Mouse (Mus musculus) liver, embryonic 16.5 days (tissue): ENCODE measurements around the gene Ankmy2. TPM values are rescaled to one million over a fixed set of nuclear protein-coding genes. Genes with fewer than 3 reads are reported as not detected.

Source experiments
- ATAC-seq: fragments of 200-750 bp; cut with Nextera tagmentation; 2 replicates; pipeline ENCODE4 v1.8.0; 2017; ENCODE audit warnings: low read depth, mild to moderate bottlenecking, moderate number of reproducible peaks, moderate library complexity
- H3K27ac ChIP-seq: fragments of 300-500 bp; sonication (generic); 2 replicates; pipeline ENCODE4 v1.5.1; 2014; ENCODE audit warnings: mild to moderate bottlenecking, low read length
- H3K27me3 ChIP-seq: fragments of 300-500 bp; sonication (generic); 2 replicates; pipeline ENCODE4 v1.6.1; 2014; ENCODE audit warnings: low read depth, low read length, mixed read lengths; ENCODE audit not compliant: control insufficient read depth, insufficient read depth
- H3K36me3 ChIP-seq: fragments of 300-500 bp; sonication (generic); 2 replicates; pipeline ENCODE4 v1.6.1; 2014; ENCODE audit warnings: mild to moderate bottlenecking; ENCODE audit not compliant: control insufficient read depth, insufficient read depth
- H3K4me1 ChIP-seq: fragments of 300-500 bp; sonication (generic); 2 replicates; pipeline ENCODE4 v1.6.1; 2014; ENCODE audit warnings: low read depth, low read length, mixed read lengths; ENCODE audit not compliant: control insufficient read depth
- H3K4me2 ChIP-seq: fragments of 300-500 bp; sonication (generic); 2 replicates; pipeline ENCODE4 v1.6.1; 2014; ENCODE audit warnings: low read depth, low read length, mixed read lengths
- H3K4me3 ChIP-seq: fragments of 300-500 bp; sonication (generic); 2 replicates; pipeline ENCODE4 v1.5.1; 2014; ENCODE audit warnings: low read depth, mild to moderate bottlenecking, low read length
- H3K9ac ChIP-seq: fragments of 300-500 bp; sonication (generic); 2 replicates; pipeline ENCODE4 v1.6.1; 2014; ENCODE audit warnings: low read depth, low read length
- H3K9me3 ChIP-seq: fragments of 300-500 bp; sonication (generic); replicated peaks from 2 replicates; pipeline ENCODE4 v1.6.1; 2016; ENCODE audit warnings: low read length; ENCODE audit not compliant: control insufficient read depth
- WGBS: fragments of 180-500 bp; shearing (Covaris S2); extraction: QIAGEN DNeasy Blood & Tissue Kit; methylation state at CpG from one replicate; pipeline ENCODE4 v1.1.7; 2014; ENCODE audit not compliant: insufficient replicate concordance; 5-methylcytosine and 5-hydroxymethylcytosine counted together
- polyA plus RNA-seq: library from polyadenylated mRNA; unstranded; fragments of >200 nt; fragmentation: Nextera tagmentation; extraction: Ambion mirVana; gene quantifications from 2 replicates; pipeline ENCODE4 v1.2.1, GENCODE M21; 2015

Ankmy2 gene
- polyA plus RNA-seq, 1 experiment from 2014 or later: 6.9 TPM

- Histone ChIP-seq H3K9ac (no peak overlapping the region), H3K27ac (no peak overlapping the region), H3K36me3 (peaks cover 4% of the 10 kb centered on the region), H3K27me3 (no peaks in the 10 kb centered on the region), H3K4me1 (no peaks in the 10 kb centered on the region), H3K4me3 (no peak overlapping the region), H3K9me3 (no peaks in the 10 kb centered on the region), H3K4me2 (no peak overlapping the region)
- 71% methylated on average over 2 of the region's 2 CpGs for WGBS
- ATAC-seq: no peak
Measured at GRCm38 (mm10) chr12:36132254-36132653, 24.7 kb upstream of the Ankmy2 start.

- Histone ChIP-seq H3K27me3 (no peaks in the 10 kb centered on the region), H3K27ac (no peak overlapping the region), H3K4me2 (no peak overlapping the region), H3K36me3 (peaks cover 4% of the 10 kb centered on the region), H3K4me3 (no peak overlapping the region), H3K4me1 (no peaks in the 10 kb centered on the region), H3K9ac (no peak overlapping the region), H3K9me3 (no peaks in the 10 kb centered on the region)
- WGBS: 73% methylated on average over 3 of the region's 3 CpGs
- ATAC-seq: no peak
Measured at GRCm38 (mm10) chr12:36132668-36133067, 24.2 kb upstream of the Ankmy2 start.

GRCm38 (mm10) chr12:36133547-36133946, 23.4 kb upstream of the Ankmy2 start:
- H3K27me3 ChIP-seq: no peaks in the 10 kb centered on the region
- H3K9ac ChIP-seq: no peak overlapping the region
- no peaks in the 10 kb centered on the region for H3K4me1 ChIP-seq
- H3K36me3 ChIP-seq: peaks cover 4% of the 10 kb centered on the region
- ATAC-seq: no peak
- WGBS: 71% methylated on average over 5 of the region's 5 CpGs
- no peak overlapping the region for H3K4me2 ChIP-seq
- no peaks in the 10 kb centered on the region for H3K9me3 ChIP-seq
- no peak overlapping the region for H3K4me3 ChIP-seq
- H3K27ac ChIP-seq: no peak overlapping the region

GRCm38 (mm10) chr12:36134111-36134510, 22.8 kb upstream of the Ankmy2 start:
- no peaks in the 10 kb centered on the region for H3K4me1 ChIP-seq
- H3K27me3 ChIP-seq: no peaks in the 10 kb centered on the region
- no peak for ATAC-seq
- no peak overlapping the region for H3K4me2 ChIP-seq
- no peaks in the 10 kb centered on the region for H3K9me3 ChIP-seq
- no peak overlapping the region for H3K4me3 ChIP-seq
- 78% methylated on average over 5 of the region's 5 CpGs for WGBS
- H3K36me3 ChIP-seq: peaks cover 4% of the 10 kb centered on the region
- no peak overlapping the region for H3K9ac ChIP-seq
- no peak overlapping the region for H3K27ac ChIP-seq

DNA sequence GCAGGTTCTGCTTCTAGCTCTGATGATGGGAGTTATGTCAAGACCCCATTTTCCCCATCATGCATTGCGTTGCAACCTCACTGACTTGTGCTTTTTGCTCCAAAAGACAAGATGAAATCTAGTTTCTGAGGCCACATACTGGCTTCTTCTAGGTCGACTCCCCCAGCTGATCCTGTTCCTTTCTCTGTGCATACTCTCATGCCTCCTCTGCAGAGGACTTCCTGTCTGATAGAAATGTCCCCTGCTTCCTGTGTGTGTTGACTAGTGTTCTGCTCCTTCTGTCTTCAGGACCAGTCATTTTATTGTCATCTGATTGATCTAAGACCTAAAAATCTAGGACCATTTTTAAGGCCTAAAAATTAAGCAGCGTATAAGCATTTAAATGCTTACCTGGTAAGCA, 21.5 kb upstream of the Ankmy2 start:
- Histone ChIP-seq H3K27me3 (no peaks in the 10 kb centered on the region), H3K9ac (no peak overlapping the region), H3K4me1 (no peaks in the 10 kb centered on the region), H3K4me3 (no peak overlapping the region), H3K4me2 (no peak overlapping the region), H3K9me3 (no peaks in the 10 kb centered on the region), H3K27ac (no peak overlapping the region), H3K36me3 (no peaks in the 10 kb centered on the region; the same call in 1 of the 2 replicates)
- 61% methylated on average over 3 of the region's 3 CpGs for WGBS
- no peak for ATAC-seq

- ATAC-seq: no peak
- Histone ChIP-seq H3K9ac (no peak overlapping the region), H3K4me3 (no peak overlapping the region), H3K4me2 (no peak overlapping the region), H3K27ac (no peak overlapping the region), H3K4me1 (no peaks in the 10 kb centered on the region), H3K9me3 (no peaks in the 10 kb centered on the region), H3K27me3 (no peaks in the 10 kb centered on the region), H3K36me3 (no peaks in the 10 kb centered on the region; the same call in 1 of the 2 replicates)
- 55% methylated on average over 8 of the region's 8 CpGs for WGBS
Measured at GRCm38 (mm10) chr12:36136285-36136684, 20.6 kb upstream of the Ankmy2 start.

DNA sequence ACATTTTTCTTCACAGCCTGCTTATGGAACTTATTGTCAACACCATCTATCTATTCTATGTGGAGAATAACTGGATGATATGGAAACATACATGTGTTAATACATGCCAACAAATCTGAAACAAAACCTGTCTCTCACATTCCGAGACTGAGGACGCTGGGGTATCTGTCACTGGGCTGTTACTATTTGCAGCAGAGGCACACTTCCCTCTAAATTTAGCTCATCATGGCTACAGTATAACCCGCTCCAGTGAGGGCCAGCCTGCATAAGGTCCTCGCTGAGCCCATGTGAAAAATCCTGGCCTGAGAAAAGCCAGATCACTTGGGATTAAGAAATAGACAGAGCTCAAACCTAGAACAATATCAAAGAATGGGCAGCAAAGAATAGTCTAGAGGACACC, 19.7 kb upstream of the Ankmy2 start:
- no peaks in the 10 kb centered on the region; the same call in 1 of the 2 replicates for H3K36me3 ChIP-seq
- no peak overlapping the region for H3K4me3 ChIP-seq
- no peaks in the 10 kb centered on the region for H3K9me3 ChIP-seq
- no peak overlapping the region for H3K9ac ChIP-seq
- H3K27me3 ChIP-seq: no peaks in the 10 kb centered on the region
- no peak overlapping the region for H3K4me2 ChIP-seq
- H3K4me1 ChIP-seq: no peaks in the 10 kb centered on the region
- no peak for ATAC-seq
- 56% methylated on average over 4 of the region's 4 CpGs for WGBS
- no peak overlapping the region for H3K27ac ChIP-seq

GRCm38 (mm10) chr12:36140401-36140800, 16.5 kb upstream of the Ankmy2 start:
- no peak overlapping the region for H3K4me2 ChIP-seq
- no peak for ATAC-seq

DNA sequence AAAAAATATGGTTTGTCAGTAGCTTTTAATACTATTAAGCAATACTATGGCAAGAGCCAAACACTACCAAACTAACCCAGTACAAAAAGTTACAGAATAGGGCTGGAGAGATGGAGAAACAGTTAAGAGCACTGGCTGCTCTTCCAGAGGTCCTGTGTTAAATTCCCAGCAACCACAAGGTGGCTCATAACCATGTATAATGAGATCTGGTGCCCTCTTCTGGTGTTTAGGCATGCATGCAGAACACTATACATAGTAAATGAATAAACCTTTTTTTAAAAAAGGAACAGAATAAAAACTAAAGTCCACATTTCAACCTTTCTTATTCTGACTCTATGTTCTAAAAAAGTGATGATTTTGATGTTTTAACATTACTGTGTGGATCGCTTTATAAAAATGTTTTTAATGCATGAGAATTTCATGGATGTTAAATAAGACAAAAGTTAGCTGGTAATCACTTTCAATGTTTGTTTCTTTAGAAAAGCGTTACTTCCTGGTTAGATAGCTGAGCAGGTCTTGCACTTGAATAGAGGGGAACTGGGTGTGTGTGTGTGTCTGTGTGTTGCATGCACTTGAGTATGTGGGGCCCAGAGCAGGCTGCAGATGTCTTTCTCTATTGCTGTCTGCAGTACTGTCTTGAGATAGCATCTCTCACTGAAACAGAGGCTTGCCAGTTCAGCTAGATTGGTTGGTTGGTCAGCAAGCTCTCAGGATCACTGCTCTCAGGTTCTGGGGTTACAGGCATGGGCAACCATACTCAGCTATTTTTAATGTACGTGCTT, 10.5 kb upstream of the Ankmy2 start:
- Histone ChIP-seq H3K9me3 (no peaks in the 10 kb centered on the region), H3K4me1 (no peaks in the 10 kb centered on the region), H3K4me3 (no peak overlapping the region), H3K36me3 (no peaks in the 10 kb centered on the region), H3K27me3 (no peaks in the 10 kb centered on the region), H3K9ac (no peak overlapping the region), H3K4me2 (no peak overlapping the region), H3K27ac (no peak overlapping the region)
- 71% methylated on average over 3 of the region's 3 CpGs for WGBS
- ATAC-seq: no peak

More at GRCm38 (mm10) chr12:36140401-36140800, 16.5 kb upstream of the Ankmy2 start:
- H3K4me1 ChIP-seq: no peaks in the 10 kb centered on the region
- H3K27me3 ChIP-seq: no peaks in the 10 kb centered on the region
- H3K36me3 ChIP-seq: no peaks in the 10 kb centered on the region
- H3K4me3 ChIP-seq: no peak overlapping the region
- WGBS: 79% methylated on average over 6 of the region's 6 CpGs
- H3K9me3 ChIP-seq: no peaks in the 10 kb centered on the region
- no peak overlapping the region for H3K27ac ChIP-seq
- no peak overlapping the region for H3K9ac ChIP-seq
